Mouse (Mus musculus) right cerebral cortex, postnatal 10 days (tissue): ENCODE results near the gene Fam155a.

ENCODE experiments used
- DNase-seq, 2 experiments: peaks; one replicate each; pipeline ENCODE4 v3.0.0; 2021; ENCODE audit warnings: low spot score in 2 of 2

Gene Fam155a

GRCm38 (mm10) chr8:9494225-9494598 lies 276.7 kb downstream of the Fam155a start:
- no peak for DNase-seq

GRCm38 (mm10) chr8:9493557-9494224 lies 277.3 kb downstream of the Fam155a start:
- DNase-seq = no peak

DNA sequence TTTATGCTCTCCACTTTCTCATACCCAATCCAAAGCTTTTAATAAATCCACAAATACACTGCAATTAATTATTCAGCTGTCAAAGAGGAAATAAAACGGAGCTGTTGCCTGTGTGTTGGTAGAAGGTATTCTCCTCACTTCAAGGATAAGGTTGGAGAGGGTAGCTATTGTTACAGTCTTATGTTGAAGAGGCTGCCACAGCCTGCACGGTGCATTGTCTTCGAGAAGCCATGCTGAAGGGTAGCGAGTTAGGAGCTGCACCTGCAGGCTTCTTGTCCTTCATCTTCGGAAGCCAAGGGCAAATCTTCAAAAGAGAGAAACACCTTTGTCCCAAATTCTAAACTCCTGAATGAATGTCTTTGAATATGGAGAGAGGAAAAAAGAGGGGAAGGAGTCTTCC lies 288.4 kb downstream of the Fam155a start:
- DNase-seq = no peak

- DNase-seq = no peak
These were observed 299.7 kb downstream of the Fam155a start for GRCm38 (mm10) chr8:9471290-9471689.

- DNase-seq = no peak
These were observed 300.8 kb downstream of the Fam155a start for GRCm38 (mm10) chr8:9470114-9470513.

- DNase-seq = no peak
These were observed 309.9 kb downstream of the Fam155a start for GRCm38 (mm10) chr8:9461111-9461510.

- no peak for DNase-seq
These were observed 310.3 kb downstream of the Fam155a start for GRCm38 (mm10) chr8:9460707-9461106.

DNA sequence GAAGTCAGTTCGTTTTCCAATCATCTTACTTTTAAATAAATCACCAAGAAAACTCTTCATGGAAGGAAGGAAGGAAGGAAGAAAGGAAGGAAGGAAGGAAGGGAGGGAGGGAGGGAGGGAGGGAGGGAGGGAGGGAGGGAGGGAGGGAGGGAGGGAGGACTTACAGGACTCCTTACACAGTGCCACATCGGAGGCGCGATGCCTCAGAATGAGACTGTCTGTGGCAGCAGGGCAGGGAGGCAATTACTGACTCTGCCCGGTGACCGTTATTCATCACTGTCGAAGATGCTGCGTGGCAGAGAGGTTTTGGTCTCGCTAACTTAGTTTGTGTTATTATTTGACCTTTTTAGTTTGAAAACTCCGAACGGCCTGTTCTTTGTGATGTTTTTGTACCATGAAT lies 312.3 kb downstream of the Fam155a start:
- no peak for DNase-seq

DNA sequence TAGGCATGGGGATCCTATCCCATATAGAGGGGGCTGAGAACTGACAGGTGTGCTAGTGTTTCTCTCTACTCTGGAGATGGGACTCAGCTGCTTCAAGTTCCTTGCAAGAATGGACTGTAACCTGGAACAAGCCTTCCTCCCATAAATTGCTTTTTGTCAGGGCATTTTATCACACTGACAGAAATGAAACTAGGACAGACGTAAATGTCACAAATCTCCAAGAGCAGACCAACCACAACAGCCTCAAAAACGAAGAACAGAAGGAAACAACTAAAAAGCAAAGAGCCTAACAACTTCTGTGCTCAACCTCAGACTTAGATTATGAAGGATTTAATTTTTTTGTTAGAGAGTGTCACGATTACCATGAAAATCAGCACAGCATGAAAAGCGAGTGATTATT lies 315.8 kb downstream of the Fam155a start:
- DNase-seq = no peak

DNA sequence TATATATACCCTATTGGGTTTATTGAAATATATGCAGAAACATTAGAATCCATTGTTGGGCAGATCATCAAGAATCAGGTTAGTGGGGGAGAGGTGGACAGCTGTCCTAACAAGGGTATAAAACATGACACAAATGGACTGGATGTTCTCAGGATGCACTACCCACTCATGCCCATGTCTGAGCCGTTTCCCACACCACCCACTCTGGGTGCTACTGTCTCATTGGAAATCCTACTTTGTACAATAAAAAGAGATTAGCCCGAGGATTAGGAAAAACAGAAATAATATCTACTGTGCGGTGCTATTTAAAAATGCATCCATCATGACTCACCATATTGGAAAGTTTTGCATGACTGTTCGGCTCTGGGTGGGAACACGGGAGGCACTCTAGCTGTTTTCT lies 317.2 kb downstream of the Fam155a start:
- DNase-seq = no peak

GRCm38 (mm10) chr8:9451543-9451942 lies 319.4 kb downstream of the Fam155a start:
- DNase-seq = no peak

DNA sequence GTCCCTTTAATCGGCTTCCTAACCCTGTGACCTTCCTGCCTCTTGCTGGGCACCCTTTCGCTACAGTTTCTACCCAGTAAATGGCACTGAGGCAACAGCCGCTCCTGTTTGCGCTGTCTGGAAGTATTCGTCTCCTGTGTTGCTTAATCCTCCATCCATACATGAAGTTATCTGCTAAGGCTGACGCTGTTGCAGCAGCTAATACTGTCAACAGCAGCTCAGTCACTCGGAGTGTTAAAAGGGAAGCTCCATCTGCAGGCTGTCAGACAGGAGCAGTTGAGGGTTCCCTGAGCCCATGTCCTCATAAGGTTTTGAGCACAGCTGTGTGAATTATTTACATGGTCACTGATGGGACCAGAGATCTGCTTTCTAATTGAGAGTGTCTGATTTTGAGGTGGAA lies 322.3 kb downstream of the Fam155a start:
- no peak for DNase-seq

DNA sequence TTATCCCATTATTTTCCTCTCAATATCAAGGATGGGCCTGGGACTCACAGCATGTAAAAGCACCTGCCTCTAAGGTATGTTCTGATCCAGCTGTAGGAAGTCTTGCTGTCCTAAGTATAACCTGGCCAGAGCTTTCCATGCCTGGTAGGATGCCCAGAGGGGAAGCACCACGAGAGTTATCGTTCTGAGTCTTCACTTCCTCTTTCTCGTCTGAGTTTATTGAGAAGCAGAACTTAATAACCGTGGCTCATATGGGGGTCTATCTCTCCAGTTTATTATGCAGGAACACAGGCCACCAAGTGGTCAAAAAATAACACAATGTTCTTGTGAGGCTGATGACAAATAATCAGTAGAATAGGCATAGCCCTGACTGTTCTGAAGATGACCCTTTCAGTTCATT lies 333.1 kb downstream of the Fam155a start:
- DNase-seq = no peak

DNA sequence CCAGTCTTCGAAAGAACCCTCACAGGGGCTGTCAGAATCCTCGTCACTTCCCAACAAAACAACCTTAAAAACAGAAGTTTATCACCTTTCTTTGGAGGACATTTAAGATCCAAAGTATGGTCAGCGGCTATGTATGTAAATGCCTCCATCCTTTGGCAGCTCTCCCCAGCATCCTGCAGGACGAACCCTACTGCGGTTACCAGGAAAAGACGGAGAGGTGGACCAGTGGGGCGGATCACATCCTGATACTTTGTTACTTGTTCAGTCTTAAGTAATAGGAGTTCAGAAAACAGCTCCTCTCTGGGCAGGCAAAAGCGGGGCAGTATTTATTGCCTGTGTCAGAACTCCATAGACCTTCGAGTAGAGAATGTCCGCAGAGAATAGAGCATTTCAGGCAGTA lies 335.5 kb downstream of the Fam155a start:
- DNase-seq = no peak

GRCm38 (mm10) chr8:9432635-9433372 lies 338.2 kb downstream of the Fam155a start:
- no peak for DNase-seq

DNA sequence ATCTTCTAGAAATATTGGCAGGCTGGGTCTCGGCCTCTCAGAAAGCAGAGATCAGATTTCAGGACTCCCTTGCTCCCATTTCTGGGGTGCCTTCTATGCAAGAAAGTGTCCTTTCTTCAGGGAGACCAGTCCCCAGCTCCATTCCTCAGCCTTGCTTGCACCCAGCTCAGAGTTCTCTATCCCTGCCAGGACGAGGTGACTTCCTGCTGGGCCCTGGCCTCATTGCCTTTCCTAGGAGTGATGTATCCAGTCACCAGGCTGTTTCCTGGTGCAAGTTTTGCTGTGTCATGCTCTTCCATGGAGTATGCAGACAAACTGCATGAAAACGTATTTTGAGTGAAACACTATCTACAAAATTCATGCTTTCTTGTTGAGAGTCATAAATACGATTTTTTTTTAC lies 342.1 kb downstream of the Fam155a start:
- DNase-seq = no peak

GRCm38 (mm10) chr8:9424069-9424468 lies 346.9 kb downstream of the Fam155a start:
- no peak for DNase-seq

GRCm38 (mm10) chr8:9423590-9423989 lies 347.4 kb downstream of the Fam155a start:
- no peak for DNase-seq

GRCm38 (mm10) chr8:9423184-9423583 lies 347.8 kb downstream of the Fam155a start:
- no peak for DNase-seq

- DNase-seq = no peak
These were observed 351.8 kb downstream of the Fam155a start for GRCm38 (mm10) chr8:9418856-9419800.

GRCm38 (mm10) chr8:9416189-9416588 lies 354.8 kb downstream of the Fam155a start:
- no peak for DNase-seq

GRCm38 (mm10) chr8:9408480-9408879 lies 362.5 kb downstream of the Fam155a start:
- DNase-seq = no peak
